Mouse (Mus musculus) kidney, adult 2 months (tissue): ENCODE results near the gene Chuk.

Experiments used
- CTCF ChIP-seq: fragments of 200-500 bp; conservative IDR thresholded peaks from 2 replicates; pipeline ENCODE4 v1.5.1; 2011; ENCODE audit warnings: low read depth, mild to moderate bottlenecking, control low read depth, low read length, moderate library complexity, mixed read lengths; ENCODE audit not compliant: insufficient read depth, insufficient read length
- POLR2A ChIP-seq: fragments of 200-500 bp; IDR thresholded peaks from one replicate; pipeline ENCODE4 v1.6.1; 2011; ENCODE audit warnings: low read depth, low read length, control low read depth

GRCm38 (mm10) chr19:44045847-44046246 is 61.4 kb downstream of the Chuk start:
- TF ChIP-seq POLR2A (no peak), CTCF (no peak)
